Mouse (Mus musculus) small intestine, adult 2 months (tissue): ENCODE measurements around the gene Chic2.

ENCODE experiments used
- CTCF ChIP-seq: fragments of 200-500 bp; IDR thresholded peaks from 2 replicates; pipeline ENCODE4 v1.5.1; 2012; ENCODE audit warnings: low read depth, mild to moderate bottlenecking, control low read depth, inconsistent platforms, low read length, moderate library complexity, mixed read lengths; ENCODE audit not compliant: insufficient replicate concordance, insufficient read length; ENCODE audit errors: extremely low read depth
- POLR2A ChIP-seq: fragments of 200-500 bp; IDR thresholded peaks from 2 replicates; pipeline ENCODE4 v1.6.1; 2012; ENCODE audit warnings: low read depth, mild to moderate bottlenecking, control low read depth, inconsistent platforms, low read length, moderate library complexity

- TF ChIP-seq CTCF (no peak), POLR2A (no peak)
Measured at GRCm38 (mm10) chr5:75077051-75077380, 32.4 kb upstream of the Chic2 start.
